Mouse (Mus musculus) embryonic facial prominence, embryonic 15.5 days (tissue): ENCODE results near the gene Txlna. TPM values are rescaled to one million over a fixed set of nuclear protein-coding genes. Genes with fewer than 3 reads are reported as not detected.

Experiments used
- ATAC-seq: fragments of 200-750 bp; cut with Nextera tagmentation; 2 replicates; pipeline ENCODE4 v1.8.0; 2017; ENCODE audit warnings: low read depth, moderate TSS enrichment; ENCODE audit not compliant: insufficient number of reproducible peaks, low FRiP score, low TSS enrichment
- H3K27ac ChIP-seq: fragments of 300-500 bp; sonication (generic); replicated peaks from 2 replicates; pipeline ENCODE4 v1.5.1; 2015; ENCODE audit warnings: mild to moderate bottlenecking, inconsistent platforms
- H3K27me3 ChIP-seq: fragments of 300-500 bp; sonication (generic); 2 replicates; pipeline ENCODE4 v1.6.1; 2015; ENCODE audit warnings: inconsistent platforms
- H3K36me3 ChIP-seq: fragments of 300-500 bp; sonication (generic); 2 replicates; pipeline ENCODE4 v1.6.1; 2015; ENCODE audit warnings: mild to moderate bottlenecking, inconsistent platforms
- H3K4me1 ChIP-seq: fragments of 300-500 bp; sonication (generic); 2 replicates; pipeline ENCODE4 v1.6.1; 2015; ENCODE audit warnings: inconsistent platforms
- H3K4me2 ChIP-seq: fragments of 300-500 bp; sonication (generic); replicated peaks from 2 replicates; pipeline ENCODE4 v1.6.1; 2015; ENCODE audit warnings: mild to moderate bottlenecking, inconsistent platforms
- H3K4me3 ChIP-seq: fragments of 300-500 bp; sonication (generic); replicated peaks from 2 replicates; pipeline ENCODE4 v1.5.1; 2015; ENCODE audit warnings: mild to moderate bottlenecking, inconsistent platforms
- H3K9ac ChIP-seq: fragments of 300-500 bp; sonication (generic); 2 replicates; pipeline ENCODE4 v1.6.1; 2015; ENCODE audit warnings: inconsistent platforms
- H3K9me3 ChIP-seq: fragments of 300-500 bp; sonication (generic); replicated peaks from 2 replicates; pipeline ENCODE4 v1.6.1; 2016; ENCODE audit warnings: inconsistent platforms
- WGBS: fragments of 180-500 bp; shearing (Covaris S2); methylation state at CpG from one replicate; pipeline ENCODE4 v1.1.7; 2015; 5-methylcytosine and 5-hydroxymethylcytosine counted together
- polyA plus RNA-seq: library from polyadenylated mRNA; unstranded; fragments of >200 nt; fragmentation: Nextera tagmentation; extraction: Ambion mirVana; gene quantifications from 2 replicates; pipeline ENCODE4 v1.2.1, GENCODE M21; 2015

Txlna gene
- polyA plus RNA-seq, 1 experiment from 2014 or later: 88.0 TPM

- ATAC-seq: no peak
- H3K4me2 ChIP-seq: no peak overlapping the region
- no peaks in the 10 kb centered on the region for H3K27me3 ChIP-seq
- peaks cover 24% of the 10 kb centered on the region for H3K4me1 ChIP-seq
- no peaks in the 10 kb centered on the region for H3K9me3 ChIP-seq
- WGBS: 88% methylated on average over 3 of the region's 3 CpGs
- no peak overlapping the region for H3K27ac ChIP-seq
- peaks cover 22% of the 10 kb centered on the region; the same call in 1 of the 2 replicates for H3K36me3 ChIP-seq
- no peak overlapping the region for H3K4me3 ChIP-seq
- no peak overlapping the region for H3K9ac ChIP-seq
These were observed 24.2 kb downstream of the Txlna start for GRCm38 (mm10) chr4:129616631-129617030.

GRCm38 (mm10) chr4:129615801-129616290 is 25.0 kb downstream of the Txlna start:
- no peak overlapping the region for H3K9ac ChIP-seq
- H3K4me1 ChIP-seq: peaks cover 20% of the 10 kb centered on the region
- H3K9me3 ChIP-seq: no peaks in the 10 kb centered on the region
- H3K36me3 ChIP-seq: peaks cover 22% of the 10 kb centered on the region; the same call in 1 of the 2 replicates
- WGBS: 83% methylated on average over 9 of the region's 9 CpGs
- H3K4me2 ChIP-seq: no peak overlapping the region
- no peaks in the 10 kb centered on the region for H3K27me3 ChIP-seq
- no peak overlapping the region for H3K4me3 ChIP-seq
- H3K27ac ChIP-seq: no peak overlapping the region
- ATAC-seq: no peak

- Histone ChIP-seq H3K27me3 (no peaks in the 10 kb centered on the region), H3K4me1 (peaks cover 17% of the 10 kb centered on the region), H3K9me3 (no peaks in the 10 kb centered on the region), H3K27ac (no peak within 1 kb of the TSS), H3K9ac (no peak within 1 kb of the TSS), H3K4me2 (no peak within 1 kb of the TSS), H3K4me3 (no peak within 1 kb of the TSS), H3K36me3 (peaks cover 21% of the 10 kb centered on the region; the same call in 1 of the 2 replicates)
- ATAC-seq: no peak
- WGBS: 89% methylated on average over 6 of the region's 6 CpGs
These were observed 26.8 kb downstream of the Txlna start, which contains the start of gene Dcdc2b for GRCm38 (mm10) chr4:129614093-129614492. Dcdc2b (minus strand) TSS chr4:129614257.

- Histone ChIP-seq H3K9me3 (no peaks in the 10 kb centered on the region), H3K27me3 (no peaks in the 10 kb centered on the region), H3K4me1 (0 out of 2 replicates have a peak, but pooled peaks cover 10% of the 10 kb centered on the region), H3K4me2 (no peak overlapping the region), H3K9ac (no peak overlapping the region), H3K27ac (no peak overlapping the region), H3K36me3 (peaks cover 33% of the 10 kb centered on the region), H3K4me3 (no peak overlapping the region)
- ATAC-seq: no peak
- 51% methylated on average over 4 of the region's 4 CpGs for WGBS
These were observed 30.4 kb downstream of the Txlna start for GRCm38 (mm10) chr4:129610472-129610871.

- peaks cover 36% of the 10 kb centered on the region for H3K36me3 ChIP-seq
- H3K9me3 ChIP-seq: no peaks in the 10 kb centered on the region
- no peak overlapping the region for H3K4me2 ChIP-seq
- no peak for ATAC-seq
- 0 out of 2 replicates have a peak, but pooled peaks cover 10% of the 10 kb centered on the region for H3K4me1 ChIP-seq
- H3K27ac ChIP-seq: no peak overlapping the region
- WGBS: 69% methylated on average over 4 of the region's 4 CpGs
- H3K4me3 ChIP-seq: no peak overlapping the region
- H3K9ac ChIP-seq: no peak overlapping the region
- no peaks in the 10 kb centered on the region for H3K27me3 ChIP-seq
These were observed 30.8 kb downstream of the Txlna start for GRCm38 (mm10) chr4:129610026-129610425.

- WGBS: 81% methylated on average over 12 of the region's 12 CpGs
- Histone ChIP-seq H3K4me3 (no peak overlapping the region), H3K4me2 (no peak overlapping the region), H3K4me1 (0 out of 2 replicates have a peak, but pooled peaks cover 7% of the 10 kb centered on the region), H3K27ac (no peak overlapping the region), H3K36me3 (peaks cover 45% of the 10 kb centered on the region), H3K9ac (no peak overlapping the region), H3K27me3 (no peaks in the 10 kb centered on the region), H3K9me3 (no peaks in the 10 kb centered on the region)
- no peak for ATAC-seq
These were observed 31.7 kb downstream of the Txlna start for GRCm38 (mm10) chr4:129609139-129609631.

- 30% methylated on average over 7 of the region's 7 CpGs for WGBS
- Histone ChIP-seq H3K4me3 (no peak overlapping the region), H3K4me2 (no peak overlapping the region), H3K36me3 (peaks cover 51% of the 10 kb centered on the region), H3K9ac (peak overlapping the region; percentile 10; the same call in 1 of the 2 replicates), H3K9me3 (no peaks in the 10 kb centered on the region), H3K4me1 (0 out of 2 replicates have a peak, but pooled peaks cover 4% of the 10 kb centered on the region), H3K27ac (0 out of 2 replicates have a peak overlapping the region, but pooled peaks have one; percentile 25), H3K27me3 (no peaks in the 10 kb centered on the region)
- peak; percentile 77 for ATAC-seq
These were observed 32.3 kb downstream of the Txlna start for GRCm38 (mm10) chr4:129608426-129609025.

GRCm38 (mm10) chr4:129600233-129601158 is 40.4 kb downstream of the Txlna start, which contains the start of the genes Eif3i and Tmem234:
Eif3i (minus strand) TSS chr4:129600648.
Tmem234 (plus strand) TSS chr4:129600668.
- Histone ChIP-seq H3K9ac (peak within 1 kb of the TSS; percentile 94), H3K27me3 (no peaks in the 10 kb centered on the region), H3K4me1 (peaks cover 34% of the 10 kb centered on the region), H3K9me3 (no peaks in the 10 kb centered on the region), H3K27ac (peak within 1 kb of the TSS; percentile 73), H3K36me3 (peaks cover 64% of the 10 kb centered on the region), H3K4me3 (peak within 1 kb of the TSS; percentile 99), H3K4me2 (peak within 1 kb of the TSS; percentile 77)
- WGBS: under 1% methylated on average over 69 of the region's 74 CpGs
- peak; percentile 86 for ATAC-seq

- Histone ChIP-seq H3K4me3 (no peak overlapping the region), H3K27ac (no peak overlapping the region), H3K36me3 (peaks cover 35% of the 10 kb centered on the region), H3K27me3 (no peaks in the 10 kb centered on the region), H3K4me1 (peaks cover 8% of the 10 kb centered on the region; the same call in 1 of the 2 replicates), H3K9me3 (no peaks in the 10 kb centered on the region), H3K9ac (no peak overlapping the region), H3K4me2 (no peak overlapping the region)
- ATAC-seq: no peak
- 82% methylated on average over 4 of the region's 4 CpGs for WGBS
These were observed 52.0 kb downstream of the Txlna start for GRCm38 (mm10) chr4:129588865-129589264.

- no peaks in the 10 kb centered on the region for H3K9me3 ChIP-seq
- no peak overlapping the region for H3K9ac ChIP-seq
- ATAC-seq: no peak
- H3K4me3 ChIP-seq: no peak overlapping the region
- no peak overlapping the region for H3K4me2 ChIP-seq
- peaks cover 8% of the 10 kb centered on the region; the same call in 1 of the 2 replicates for H3K4me1 ChIP-seq
- 56% methylated on average over 1 of the region's 1 CpGs for WGBS
- H3K27ac ChIP-seq: no peak overlapping the region
- H3K27me3 ChIP-seq: no peaks in the 10 kb centered on the region
- H3K36me3 ChIP-seq: peaks cover 18% of the 10 kb centered on the region
These were observed 53.9 kb downstream of the Txlna start for GRCm38 (mm10) chr4:129586943-129587342.

- Histone ChIP-seq H3K9me3 (no peaks in the 10 kb centered on the region), H3K27me3 (no peaks in the 10 kb centered on the region), H3K36me3 (peaks cover 6% of the 10 kb centered on the region), H3K27ac (0 out of 2 replicates have a peak overlapping the region, but pooled peaks have one; percentile 58), H3K9ac (no peak overlapping the region), H3K4me1 (peaks cover 8% of the 10 kb centered on the region; the same call in 1 of the 2 replicates), H3K4me2 (peak overlapping the region; percentile 72), H3K4me3 (peak overlapping the region; percentile 50; the same call in 1 of the 2 replicates)
- 69% methylated on average over 9 of the region's 9 CpGs for WGBS
- ATAC-seq: no peak
These were observed 55.1 kb downstream of the Txlna start for GRCm38 (mm10) chr4:129585773-129586172.
